Mouse (Mus musculus) brain, adult 2 months (tissue): Measurements from ENCODE around the gene Ntn1.

Experiments used
- DNase-seq: peaks from one replicate; pipeline ENCODE4 v3.0.0; 2011; ENCODE audit warnings: low read depth, low spot score

Ntn1 gene

GRCm38 (mm10) chr11:68190849-68191248, 209.8 kb downstream of the Ntn1 start:
- DNase-seq: peak; percentile 86

- DNase-seq: no peak
Measured at GRCm38 (mm10) chr11:68188695-68189201, 211.9 kb downstream of the Ntn1 start.

GRCm38 (mm10) chr11:68187242-68187641, 213.4 kb downstream of the Ntn1 start:
- no peak for DNase-seq

- DNase-seq: peak; percentile 82
Measured at GRCm38 (mm10) chr11:68185647-68186046, 215.0 kb downstream of the Ntn1 start.

- DNase-seq: no peak
Measured at GRCm38 (mm10) chr11:68177415-68177814, 223.2 kb downstream of the Ntn1 start.

- no peak for DNase-seq
Measured at GRCm38 (mm10) chr11:68176550-68176949, 224.1 kb downstream of the Ntn1 start.

- DNase-seq: no peak
Measured at GRCm38 (mm10) chr11:68172648-68173045, 228.0 kb downstream of the Ntn1 start.

- DNase-seq: no peak
Measured at GRCm38 (mm10) chr11:68171973-68172647, 228.5 kb downstream of the Ntn1 start.

GRCm38 (mm10) chr11:68168427-68168826, 232.2 kb downstream of the Ntn1 start:
- no peak for DNase-seq

GRCm38 (mm10) chr11:68164408-68164807, 236.2 kb downstream of the Ntn1 start:
- no peak for DNase-seq

GRCm38 (mm10) chr11:68159867-68160266, 240.8 kb downstream of the Ntn1 start:
- DNase-seq: no peak
